14 mouse cellular contexts compared by ENCODE assay signal in the genomic region with DNA sequence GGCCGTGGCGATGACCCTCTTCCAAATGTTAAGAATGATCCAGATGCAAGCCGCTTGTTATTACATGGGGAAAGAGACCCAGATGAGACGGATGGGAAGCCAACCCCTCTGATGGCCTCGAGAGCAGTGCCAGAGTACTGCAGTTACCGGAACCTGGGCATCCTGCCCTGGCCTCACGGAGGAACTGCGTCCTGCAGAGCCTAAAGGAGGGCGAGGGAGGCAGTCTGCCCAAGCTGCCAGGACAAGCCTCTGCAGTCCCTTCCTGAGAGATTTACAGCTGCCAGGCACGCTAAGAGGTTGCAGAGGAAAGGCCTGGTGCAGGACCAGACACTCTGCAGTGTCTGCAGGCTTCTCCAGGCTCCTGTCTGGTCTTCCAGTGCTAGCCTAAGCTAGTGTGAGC. TPM values are rescaled to one million over a fixed set of nuclear protein-coding genes. Genes with fewer than 3 reads are reported as not detected.
DNase-seq lines count a peak whose midpoint lies in the region; ATAC-seq lines count a peak whose summit lies in the region.
"Had no signal": no experiment of that assay in that cellular context is flagged by ENCODE, and none has a peak within 500 bp of the region (broad histone marks: within the 10 kb centered on the region; RNA-seq: fewer than 3 reads in every experiment).

No protein-coding gene starts in this region.

- 78% methylated on average over 10 of the region's 10 CpGs for WGBS in heart, embryonic 10.5 days

- no peak overlapping the region for H3K4me3 ChIP-seq in heart, embryonic 10.5 days
- H3K4me3 ChIP-seq: liver, embryonic 13.5 days; midbrain, embryonic 10.5 days had no signal

- H3K36me3 ChIP-seq in heart, embryonic 10.5 days: no peaks in the 10 kb centered on the region
- H3K36me3 ChIP-seq: liver, embryonic 13.5 days; midbrain, embryonic 10.5 days had no signal

- H3K27me3 ChIP-seq in heart, embryonic 10.5 days (ENCODE audit: insufficient read depth, poor library complexity, severe bottlenecking): 0 out of 2 replicates have a peak, but pooled peaks cover 7% of the 10 kb centered on the region
- H3K27me3 ChIP-seq: liver, embryonic 13.5 days had no signal

- H3K27ac ChIP-seq in heart, embryonic 10.5 days: no peak overlapping the region
- H3K27ac ChIP-seq: midbrain, embryonic 10.5 days had no signal

- no peaks in the 10 kb centered on the region for H3K9me3 ChIP-seq in heart, embryonic 10.5 days
- H3K9me3 ChIP-seq: liver, embryonic 13.5 days; midbrain, embryonic 10.5 days had no signal

- intact Hi-C loops in left cerebral cortex, postnatal 14 days (cut with DNase I): no loop called here

- ATAC-seq in hematopoietic stem cell, adult 5-6 weeks (replicated peaks in 1 of 2; ENCODE audit: insufficient read depth in 1 of 2, low FRiP score in 2 of 2, low TSS enrichment in 1 of 2, low read depth in 1 of 2, poor library complexity in 2 of 2, severe bottlenecking in 2 of 2): peak; percentile 50 to 66; a peak in 3 of 4 replicates
- ATAC-seq: activated CD4-positive, CD25-positive, alpha-beta regulatory T cell, adult 4 months; inflammation-experienced regulatory T-cells, adult 6 months had no signal

- H3K4me1 ChIP-seq in heart, embryonic 10.5 days: peaks cover 16% of the 10 kb centered on the region; the same call in 1 of the 2 replicates

- peak; percentile 32 for DNase-seq in heart, postnatal 4 days
- DNase-seq in heart, embryonic 10.5 days (ENCODE audit: low spot score): no peak
- peak; percentile 25 for DNase-seq in lung, postnatal 14 days
- no peak for DNase-seq in lung, adult 18-20 months
- peak; percentile 47 for DNase-seq in cerebellum, adult 8-10 months
- DNase-seq in spleen, postnatal 14 days (ENCODE audit: low spot score in 2 of 2): no peak
- no peak for DNase-seq in left cerebral cortex, postnatal 14 days (ENCODE audit: low spot score in 2 of 2)
- DNase-seq: embryo, embryonic 11 days; liver, embryonic 13.5 days; thymus, adult 18-20 months had no signal

RNA-seq across cellular contexts. Expression of a gene that starts 18.2 kb away (rescaled TPM):
- total RNA-seq in heart, postnatal 4 days (2021): 10 to 100 TPM; 45.6 to 45.7 TPM
- polyA plus RNA-seq in heart, embryonic 10.5 days (2016; fragmentation: Nextera tagmentation; extraction: Ambion mirVana): 55.7 and 62.6 TPM in 2 replicates
- 45.0 and 80.8 TPM in 2 replicates for total RNA-seq in hematopoietic stem cell, adult 5-6 weeks (2017)
- 100 to 1,000 TPM; 138 to 142 TPM for total RNA-seq in left cerebral cortex, postnatal 14 days (2021)

RNA-seq across cellular contexts. Expression of a gene that starts 20.5 kb away (rescaled TPM):
- total RNA-seq in heart, postnatal 4 days (2021): not detected
- polyA plus RNA-seq in heart, embryonic 10.5 days (2016; fragmentation: Nextera tagmentation; extraction: Ambion mirVana): 0.39 and 0.74 TPM in 2 replicates
- total RNA-seq in hematopoietic stem cell, adult 5-6 weeks (2017): 11.9 and 19.6 TPM in 2 replicates
- total RNA-seq in left cerebral cortex, postnatal 14 days (2021): 10 to 100 TPM; 35.5 to 38.2 TPM

Comparison
In these comparisons a context has a peak if more than half of its experiments do, and no peak if none do; other contexts are left out.
1. DNase-seq: peak in heart, postnatal 4 days (single experiment), lung, postnatal 14 days (single experiment) and cerebellum, adult 8-10 months (single experiment); none in heart, embryonic 10.5 days (single experiment), lung, adult 18-20 months (0 of 2), spleen, postnatal 14 days (0 of 2) and left cerebral cortex, postnatal 14 days (0 of 2).
2. RNA of a gene that starts 20.5 kb away (total RNA-seq): 35.5 to 38.2 TPM in left cerebral cortex, postnatal 14 days and 11.9 to 19.6 TPM in hematopoietic stem cell, adult 5-6 weeks; not detected in heart, postnatal 4 days; every median in the first group is over 10 times any median in the second.